Mouse (Mus musculus) CD4-positive, CD25-positive, alpha-beta regulatory T cell, adult 4 months (primary cell): ENCODE data around the gene Rnf144a. TPM values are rescaled to one million over a fixed set of nuclear protein-coding genes. Genes with fewer than 3 reads are reported as not detected.
"Not testable (repeated sequence)": the region's sequence is repeated elsewhere in the genome, so short reads cannot be mapped to it uniquely, and the experiment has no call there.

Experiments used
- ATAC-seq: one replicate; pipeline ENCODE4 v1.8.0; 2017
- polyA plus RNA-seq, 2 experiments: library from polyadenylated mRNA; unstranded; fragments of 100-300 nt; shearing (Covaris generic); gene quantifications; one replicate each; pipeline ENCODE4 v1.2.1; 2017

The Rnf144a gene
- polyA plus RNA-seq: 1 to 10 TPM; 4.9 to 6.5 TPM

GRCm38 (mm10) chr12:26415104-26415771, at the start of gene Rnf144a:
TSS of gene Rnf144a (minus strand) at chr12:26415254.
- peak; percentile 84 for ATAC-seq

- no peak for ATAC-seq
These were observed 45.0 kb upstream of the Rnf144a start for GRCm38 (mm10) chr12:26460091-26460490.

GRCm38 (mm10) chr12:26456028-26456698, 41.1 kb upstream of the Rnf144a start, which contains the start of gene Rsad2:
TSS of gene Rsad2 (minus strand) at chr12:26456452.
- peak; percentile 98 for ATAC-seq

- no peak for ATAC-seq
These were observed 39.6 kb upstream of the Rnf144a start for GRCm38 (mm10) chr12:26454682-26455081.

GRCm38 (mm10) chr12:26452951-26453350, 37.9 kb upstream of the Rnf144a start:
- ATAC-seq: no peak

- ATAC-seq: no peak
These were observed 36.1 kb upstream of the Rnf144a start for GRCm38 (mm10) chr12:26451150-26451549.

GRCm38 (mm10) chr12:26449483-26449882, 34.4 kb upstream of the Rnf144a start:
- ATAC-seq: no peak

GRCm38 (mm10) chr12:26446377-26447045, 31.5 kb upstream of the Rnf144a start:
- ATAC-seq: no peak

- ATAC-seq: no peak
These were observed 29.5 kb upstream of the Rnf144a start for GRCm38 (mm10) chr12:26444511-26444910.

- peak; percentile 90 for ATAC-seq
These were observed 29.0 kb upstream of the Rnf144a start for GRCm38 (mm10) chr12:26444054-26444453.

GRCm38 (mm10) chr12:26439366-26439765, 24.3 kb upstream of the Rnf144a start:
- ATAC-seq: peak; percentile 27

GRCm38 (mm10) chr12:26437950-26438349, 22.9 kb upstream of the Rnf144a start:
- no peak for ATAC-seq

- ATAC-seq: no peak
These were observed 21.3 kb upstream of the Rnf144a start for GRCm38 (mm10) chr12:26436334-26436733.

GRCm38 (mm10) chr12:26428771-26429170, 13.7 kb upstream of the Rnf144a start:
- ATAC-seq: not testable (repeated sequence)

GRCm38 (mm10) chr12:26424841-26425240, 9.8 kb upstream of the Rnf144a start:
- ATAC-seq: peak; percentile 68

GRCm38 (mm10) chr12:26418322-26418721, 3.3 kb upstream of the Rnf144a start:
- ATAC-seq: no peak

GRCm38 (mm10) chr12:26416636-26417295, 1.7 kb upstream of the Rnf144a start:
- ATAC-seq: no peak

- ATAC-seq: peak; percentile 44
These were observed 477 bp downstream of the Rnf144a start for GRCm38 (mm10) chr12:26414451-26415103.

GRCm38 (mm10) chr12:26413961-26414411, 1.1 kb downstream of the Rnf144a start:
- ATAC-seq: no peak

- ATAC-seq: no peak
These were observed 2.3 kb downstream of the Rnf144a start for GRCm38 (mm10) chr12:26412802-26413201.

GRCm38 (mm10) chr12:26411841-26412450, 3.1 kb downstream of the Rnf144a start:
- ATAC-seq: no peak

GRCm38 (mm10) chr12:26410443-26410842, 4.6 kb downstream of the Rnf144a start:
- ATAC-seq: no peak
